Mouse (Mus musculus) liver, embryonic 14.5 days (tissue): Measurements from ENCODE around the gene Cdc37.

ENCODE experiments used
- CTCF ChIP-seq: IDR thresholded peaks from 2 replicates; pipeline ENCODE4 v1.5.1; 2016; ENCODE audit warnings: antibody characterized with exemption, low read depth, control low read depth
- EP300 ChIP-seq: IDR thresholded peaks from 2 replicates; pipeline ENCODE4 v1.6.1; 2016; ENCODE audit warnings: antibody characterized with exemption, low read depth

DNA sequence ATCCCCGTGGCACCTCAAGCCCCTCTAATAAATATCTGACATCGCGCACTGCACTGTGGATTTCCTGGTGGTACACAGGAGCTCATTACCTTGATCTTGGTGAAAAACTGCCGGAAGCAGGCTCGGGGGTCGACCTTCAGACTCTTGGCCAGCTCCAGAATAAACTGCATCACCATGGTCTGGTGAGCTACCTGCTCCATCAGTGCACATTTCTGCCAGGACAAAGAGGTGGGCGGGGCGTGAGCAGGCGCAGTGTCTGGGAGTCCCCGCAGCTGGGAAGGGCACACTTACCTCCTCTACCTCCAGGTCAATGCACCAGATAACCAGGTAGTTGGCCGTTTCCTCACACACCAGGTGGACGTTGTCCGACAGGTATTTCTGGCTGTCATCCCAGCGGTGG is 7.9 kb downstream of the Cdc37 start:
- TF ChIP-seq CTCF, result no peak
- TF ChIP-seq EP300, result no peak
